Mouse (Mus musculus): Measurements from ENCODE around the gene Nrp1.
A peak's percentile ranks its signal among the peaks of the same experiment; 100 is the strongest.

Nrp1 gene

DNA sequence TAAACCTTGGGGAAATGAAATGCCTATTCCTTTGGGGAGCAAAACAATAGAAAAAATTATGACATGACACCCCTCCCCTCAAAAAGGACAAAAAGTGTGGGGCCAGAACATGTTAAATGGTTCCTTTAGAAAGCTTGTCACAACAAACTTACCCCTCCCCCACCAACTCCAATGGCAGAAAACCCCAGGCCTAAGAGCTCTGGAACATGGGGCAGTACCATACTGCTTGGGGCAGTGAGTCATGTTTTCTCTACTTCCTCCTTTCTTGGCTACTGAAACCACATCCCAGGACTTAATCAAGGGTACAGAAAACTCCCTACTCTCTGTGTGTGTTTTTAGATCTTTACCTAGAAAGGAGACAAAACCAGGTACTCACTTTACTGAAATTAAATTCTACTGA lies 147.5 kb downstream of the Nrp1 start:
- no peak for DNase-seq (ENCODE audit: low spot score in 2 of 2)

DNA sequence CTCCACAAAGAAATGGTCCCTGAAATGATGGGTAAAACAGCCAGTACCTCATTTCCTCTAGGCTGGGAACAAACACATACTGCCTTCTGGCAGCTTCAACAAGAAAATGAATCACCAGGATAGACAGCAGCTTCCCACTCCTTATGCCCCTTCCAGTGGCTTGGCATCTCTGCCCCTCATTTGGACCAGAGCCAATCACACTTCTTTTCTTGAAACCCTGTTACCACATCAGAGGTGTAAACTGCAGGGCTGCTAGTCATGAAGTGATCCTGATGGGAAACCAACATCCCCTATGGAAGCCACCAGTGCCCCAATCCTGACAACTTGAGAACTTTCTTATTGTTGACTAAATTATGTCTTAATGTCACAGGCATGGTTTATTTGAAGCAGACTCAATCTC lies 150.3 kb downstream of the Nrp1 start:
- no peak for DNase-seq (ENCODE audit: low spot score in 2 of 2)

DNA sequence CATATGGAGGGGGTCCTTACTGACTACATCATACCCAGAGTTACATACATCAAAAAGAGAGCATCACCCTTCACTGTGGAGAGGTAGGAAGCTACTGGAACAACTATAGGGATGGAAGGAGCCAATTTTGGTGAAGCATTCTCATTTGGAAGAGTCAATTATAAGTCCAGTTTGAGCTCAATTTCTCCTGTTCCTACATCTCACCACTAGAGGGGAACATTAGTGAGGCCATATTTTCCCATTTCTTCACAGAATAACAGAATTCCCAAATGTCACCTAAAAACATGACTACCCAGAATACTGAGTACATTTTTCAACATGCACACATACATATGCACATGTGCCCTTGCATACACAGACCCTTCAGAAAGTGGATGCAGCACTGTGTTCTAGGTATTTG lies 152.6 kb downstream of the Nrp1 start:
- no peak for DNase-seq (ENCODE audit: low spot score in 2 of 2)

DNA sequence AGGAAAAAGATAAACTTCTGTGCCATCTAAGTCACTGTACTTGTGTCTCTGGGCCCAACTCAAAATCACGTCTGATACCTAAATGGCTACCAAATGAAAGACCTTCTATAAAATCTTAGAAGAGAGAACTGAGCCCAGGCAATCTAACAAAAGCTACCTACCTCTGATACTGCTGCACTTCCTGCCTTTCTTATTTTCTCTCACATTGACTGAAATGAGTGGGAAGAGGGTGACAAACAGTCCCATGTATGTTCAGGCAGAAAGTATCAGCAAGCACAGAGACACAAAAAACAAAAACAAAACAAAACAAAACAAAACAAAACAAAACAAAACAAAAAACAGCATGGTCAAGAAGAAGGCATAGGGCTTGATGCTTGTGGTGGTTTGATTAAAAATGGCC lies 153.3 kb downstream of the Nrp1 start:
- DNase-seq (ENCODE audit: low spot score in 2 of 2), result no peak

DNA sequence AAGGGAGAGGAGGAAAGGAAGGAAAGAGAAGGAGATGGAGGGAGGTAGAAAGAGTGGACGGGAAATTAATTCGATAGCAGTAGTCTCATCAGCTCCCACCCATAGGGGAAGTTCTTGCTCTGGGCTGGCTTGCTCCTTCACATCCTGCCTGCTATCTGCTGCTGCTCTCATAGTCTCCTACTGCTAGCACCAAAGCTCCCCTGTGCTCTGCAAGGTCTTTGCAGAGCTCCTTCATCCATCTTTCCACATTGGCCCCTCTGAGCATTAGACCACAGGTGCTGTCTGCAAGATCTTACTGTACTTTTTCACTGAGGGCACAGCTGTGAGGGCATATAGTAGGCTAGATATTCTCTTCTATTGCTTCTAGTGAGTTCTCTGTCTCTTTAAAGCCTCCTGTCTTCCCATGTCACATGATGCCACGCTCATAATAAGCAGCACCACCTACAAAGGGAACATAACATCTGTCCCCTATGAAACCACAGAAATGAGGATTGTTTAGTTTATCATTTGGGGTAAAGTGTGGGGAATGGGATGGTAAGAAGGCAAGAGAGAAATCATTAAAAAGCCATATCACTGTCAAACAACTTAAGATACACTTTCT lies 158.5 kb downstream of the Nrp1 start:
- DNase-seq (ENCODE audit: low spot score in 2 of 2), result no peak

DNA sequence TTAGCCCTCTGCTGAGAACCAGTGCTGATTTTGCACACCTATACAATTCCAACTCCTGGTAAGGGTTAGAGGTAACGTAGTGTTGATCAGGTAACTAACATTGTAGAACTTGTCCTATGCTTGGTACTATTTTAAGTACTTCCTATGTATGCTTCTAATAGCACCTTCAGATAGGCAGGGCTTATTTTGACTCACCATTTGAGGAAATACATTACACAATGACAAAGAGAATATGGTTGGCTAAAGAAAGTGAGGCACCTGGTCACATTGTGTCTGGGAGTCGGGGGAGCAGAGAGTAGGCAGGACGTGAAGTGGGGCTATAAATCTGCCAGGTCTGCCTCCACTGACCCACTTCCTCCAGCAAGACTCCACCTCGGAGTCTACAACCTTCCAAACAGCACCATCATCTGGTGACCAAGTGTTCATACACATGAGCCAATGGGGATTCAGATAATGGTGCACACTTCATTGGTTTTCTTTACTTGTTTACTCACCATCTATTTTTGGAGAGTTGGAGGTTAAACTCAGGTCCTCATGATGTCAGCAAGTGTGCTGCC lies 159.2 kb downstream of the Nrp1 start:
- DNase-seq (ENCODE audit: low spot score in 2 of 2), result no peak

DNA sequence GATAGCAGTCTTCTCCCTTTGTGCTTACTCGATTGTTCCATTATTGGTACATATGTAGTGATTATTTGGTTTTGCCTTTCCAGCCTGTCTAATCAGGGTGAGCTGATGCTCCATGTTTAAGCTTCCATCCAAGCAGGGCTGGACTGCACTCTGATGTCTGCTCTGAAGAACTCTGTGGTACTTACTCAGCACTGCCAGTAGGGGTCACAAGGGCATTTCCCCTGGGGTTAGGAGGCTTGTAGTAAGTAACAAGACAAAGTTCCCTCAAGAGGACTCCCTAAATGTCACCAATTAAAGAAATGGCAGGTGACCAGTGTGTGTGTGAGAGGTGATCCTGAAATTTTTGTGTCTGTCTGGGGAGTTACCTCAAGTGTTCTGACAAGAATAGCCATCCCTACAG lies 161.0 kb downstream of the Nrp1 start:
- no peak for DNase-seq (ENCODE audit: low spot score in 2 of 2)

DNA sequence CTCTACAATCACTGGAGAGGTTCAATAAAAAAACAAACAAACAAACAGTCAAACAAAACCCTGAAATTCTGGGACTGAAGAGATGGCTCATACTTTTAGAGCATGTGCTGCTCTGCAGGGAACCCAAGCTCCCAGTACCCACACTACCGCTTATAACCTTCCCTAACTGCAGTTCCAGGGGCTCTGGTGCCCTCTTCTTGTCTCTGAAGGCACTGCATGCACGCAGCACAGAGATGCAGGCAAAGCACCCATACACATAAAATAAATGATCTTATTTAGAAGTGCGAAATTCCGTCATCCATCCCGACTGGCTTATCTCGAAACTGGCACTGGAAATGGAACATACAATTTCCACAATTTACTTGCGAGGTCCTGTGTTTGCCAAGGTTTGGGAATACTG lies 165.4 kb downstream of the Nrp1 start:
- DNase-seq (ENCODE audit: low spot score in 2 of 2), result no peak

DNA sequence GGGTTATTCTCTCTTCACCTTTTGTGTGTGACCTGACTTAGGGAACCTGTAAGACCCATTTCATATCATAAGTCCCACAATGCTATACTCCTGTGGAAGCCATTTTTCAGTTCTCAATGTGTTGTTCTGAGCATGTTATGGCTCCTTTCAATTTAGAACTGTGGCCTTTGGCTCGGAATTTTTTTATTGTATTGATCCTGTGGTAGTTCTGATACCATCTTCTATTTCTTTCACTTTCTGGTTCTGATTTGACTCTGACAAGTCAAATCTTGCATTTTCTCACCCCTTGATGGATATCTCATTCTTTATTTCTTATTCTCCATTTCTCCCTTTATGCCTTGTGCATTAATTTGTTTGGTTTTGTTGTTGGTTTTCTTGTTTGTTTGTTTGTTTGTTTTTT lies 167.5 kb downstream of the Nrp1 start:
- no peak for DNase-seq (ENCODE audit: low spot score in 2 of 2)

DNA sequence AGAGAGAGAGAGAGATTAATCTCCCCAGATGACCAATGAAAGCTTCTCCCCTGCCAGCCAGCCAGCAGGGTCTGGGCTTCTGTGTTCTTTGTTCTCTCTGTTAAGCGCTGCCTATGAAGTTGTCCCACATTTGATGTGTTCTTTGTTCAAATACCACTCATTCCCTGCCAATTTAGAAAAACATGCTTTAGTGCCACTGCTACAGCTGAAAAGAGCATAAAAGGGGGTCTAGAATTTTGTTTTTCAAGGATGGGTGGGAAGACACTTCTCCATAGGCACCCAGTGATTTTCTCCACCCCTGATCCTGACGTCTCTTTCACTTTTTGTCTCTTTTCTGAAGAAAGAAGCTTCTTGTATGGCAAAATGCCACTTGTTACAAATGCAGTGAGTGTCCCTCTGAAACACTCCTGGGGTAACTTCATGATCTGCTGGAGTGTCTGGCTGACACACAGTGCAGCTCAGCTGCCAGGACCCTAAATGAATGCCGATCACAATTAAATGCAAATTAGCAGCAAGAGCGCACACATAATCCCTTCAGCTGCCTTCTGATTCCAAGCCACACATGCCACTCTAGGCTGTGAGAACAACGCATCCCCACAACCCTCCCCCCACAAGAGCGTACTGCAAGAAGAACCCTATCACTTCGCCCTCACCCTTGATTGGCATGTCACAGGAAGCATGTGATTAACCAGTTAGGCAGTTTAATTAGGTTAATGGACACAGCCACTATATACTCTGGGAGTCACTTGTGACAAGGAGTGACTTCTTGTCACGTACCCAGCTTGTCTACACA lies 170.4 kb downstream of the Nrp1 start:
- no peak for DNase-seq (ENCODE audit: low spot score in 2 of 2)

DNA sequence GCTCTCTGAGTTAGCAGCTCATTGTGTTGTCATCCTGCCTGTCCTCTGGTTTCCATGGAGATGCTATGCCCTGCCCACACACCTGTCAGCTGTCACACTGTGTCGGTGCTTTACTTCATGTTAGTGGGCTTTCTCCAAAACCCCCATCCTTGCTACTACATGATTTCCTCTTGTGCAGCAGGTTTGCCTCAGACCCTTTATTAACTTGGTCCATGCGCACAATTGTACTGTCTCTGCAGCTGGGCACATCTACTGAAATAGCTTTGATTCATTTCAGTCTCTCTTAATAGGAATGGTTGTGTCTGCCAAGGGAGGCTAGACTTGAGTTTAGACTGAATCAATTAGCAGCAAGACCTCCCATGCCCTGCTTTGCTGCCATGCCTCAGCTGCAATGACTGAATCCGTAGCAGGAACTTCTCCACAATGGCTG lies 176.1 kb downstream of the Nrp1 start:
- no peak for DNase-seq (ENCODE audit: low spot score in 2 of 2)

DNA sequence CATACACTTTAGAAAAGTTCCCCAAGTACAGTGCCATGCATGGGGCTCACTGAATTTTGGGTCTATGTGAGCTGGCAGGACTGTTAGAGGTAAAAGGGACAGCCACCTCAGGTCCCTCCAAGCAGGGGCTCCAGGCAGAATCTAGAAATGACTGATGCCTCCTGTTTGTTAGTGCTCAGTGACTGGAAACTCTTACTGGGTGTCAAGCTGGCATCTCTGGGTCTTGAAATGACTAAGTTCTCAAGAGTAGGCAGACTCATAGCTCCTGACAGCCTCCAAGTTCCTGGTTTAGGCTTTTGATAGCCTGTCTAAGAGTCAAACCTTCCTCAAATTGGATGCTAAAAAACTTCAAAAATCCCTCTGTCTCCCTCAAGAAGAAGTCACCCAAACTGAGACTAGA lies 177.3 kb downstream of the Nrp1 start:
- DNase-seq (ENCODE audit: low spot score in 2 of 2), result no peak

DNA sequence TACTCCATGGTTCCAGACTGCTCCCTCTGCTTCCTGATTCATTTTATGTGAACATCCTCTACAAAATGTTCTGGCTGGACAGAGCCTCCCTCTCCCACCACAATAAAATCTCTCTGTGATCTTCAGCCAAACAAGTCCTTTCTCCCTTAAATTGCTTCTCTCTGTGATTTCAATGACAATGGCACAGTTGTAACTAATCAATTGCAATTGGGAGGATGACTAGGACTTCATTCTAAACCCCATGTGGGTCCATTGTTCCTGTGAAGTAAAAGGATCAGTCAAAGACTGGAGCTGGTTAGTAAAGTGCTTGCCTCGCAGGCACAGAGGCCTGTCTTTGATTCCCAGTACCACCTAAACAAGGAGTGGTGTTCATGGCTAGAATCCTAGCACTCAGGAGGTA lies 180.0 kb downstream of the Nrp1 start:
- DNase-seq (ENCODE audit: low spot score in 2 of 2), result no peak

DNA sequence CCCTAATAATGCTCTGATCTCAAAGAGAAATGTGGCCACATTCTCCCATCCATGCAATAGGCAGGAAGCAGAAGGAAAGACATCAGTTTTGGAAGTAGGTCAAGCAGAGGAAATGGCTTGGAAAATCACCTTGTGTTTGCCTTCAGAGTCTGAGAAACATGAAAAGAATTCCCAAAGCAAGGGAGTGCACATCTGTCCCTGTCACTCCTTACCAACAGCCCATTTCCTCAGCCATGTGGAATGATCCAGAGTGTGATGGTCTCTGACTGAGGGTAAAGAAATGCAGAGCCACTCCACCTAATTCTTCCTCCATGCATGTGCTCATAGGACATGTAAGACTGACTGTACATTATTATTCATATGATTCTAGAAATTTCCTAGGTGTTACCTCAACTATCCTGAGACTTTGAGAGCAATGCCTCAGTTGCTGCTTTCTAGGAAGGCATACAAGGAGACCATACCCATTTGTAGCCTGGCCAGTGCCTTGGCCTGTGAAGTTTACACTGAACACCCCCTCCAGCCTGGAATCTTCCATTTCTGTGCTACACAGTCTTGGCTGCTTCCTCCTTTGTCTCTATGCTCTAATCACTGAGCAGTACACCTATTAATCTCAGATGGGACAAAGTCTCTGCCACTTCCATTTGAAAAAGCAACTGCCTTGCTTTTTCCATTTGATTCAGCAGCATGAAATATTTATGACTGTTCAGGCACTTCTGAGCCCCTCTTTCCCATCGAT lies 183.1 kb downstream of the Nrp1 start:
- DNase-seq (ENCODE audit: low spot score in 2 of 2), result no peak

DNA sequence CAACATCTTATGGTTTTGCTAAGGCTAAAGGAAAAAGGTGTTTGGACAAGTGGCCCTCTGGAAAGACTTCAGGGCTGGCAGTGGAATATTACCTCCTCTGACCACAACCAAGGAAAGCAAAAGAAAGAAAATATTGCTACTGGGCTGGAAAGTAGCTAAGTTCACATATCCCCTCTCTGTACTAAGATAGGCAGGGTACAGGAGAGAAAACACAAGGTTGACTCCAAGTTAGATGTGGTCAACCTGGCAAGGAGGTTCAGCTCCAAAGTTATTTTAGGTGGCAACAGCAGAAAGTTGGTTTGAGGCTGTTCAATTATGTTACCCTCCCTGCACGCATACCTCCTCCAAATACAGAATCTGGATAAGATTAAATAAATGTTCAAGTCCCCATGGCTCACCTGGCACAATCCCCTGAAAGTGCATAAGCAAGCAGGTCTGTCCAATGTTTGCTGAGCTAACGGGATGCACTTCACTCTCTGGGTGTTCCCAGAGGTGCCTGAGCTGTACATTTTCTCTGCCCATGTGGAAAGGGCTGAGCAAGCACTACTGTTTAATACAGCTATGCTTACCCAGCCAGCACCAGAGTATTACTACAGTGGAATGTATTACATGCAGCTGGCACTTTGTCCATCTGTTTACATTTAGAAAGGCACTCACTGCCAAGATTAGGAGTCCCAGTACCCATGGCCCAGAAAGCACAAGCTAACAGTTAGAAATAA lies 185.9 kb downstream of the Nrp1 start:
- no peak for DNase-seq (ENCODE audit: low spot score in 2 of 2)

DNA sequence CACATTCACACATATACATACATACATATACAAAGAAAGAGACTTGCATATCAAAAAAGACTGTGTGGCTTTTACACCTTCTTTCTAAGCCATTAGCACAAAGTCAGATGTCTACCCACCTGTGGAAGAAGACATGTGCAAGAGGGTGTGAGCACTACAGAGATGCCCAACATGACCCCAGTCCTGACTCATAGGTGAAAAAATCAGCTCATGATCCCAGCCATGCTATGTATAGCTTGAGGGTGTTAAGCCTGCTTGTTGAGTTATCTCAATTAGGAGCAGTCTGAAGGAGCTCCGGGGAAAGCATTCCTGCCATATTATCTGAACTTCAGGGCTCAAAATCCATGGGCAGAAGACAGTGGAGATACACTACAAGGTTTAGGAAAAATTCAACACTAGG lies 187.9 kb downstream of the Nrp1 start:
- no peak for DNase-seq (ENCODE audit: low spot score in 2 of 2)

DNA sequence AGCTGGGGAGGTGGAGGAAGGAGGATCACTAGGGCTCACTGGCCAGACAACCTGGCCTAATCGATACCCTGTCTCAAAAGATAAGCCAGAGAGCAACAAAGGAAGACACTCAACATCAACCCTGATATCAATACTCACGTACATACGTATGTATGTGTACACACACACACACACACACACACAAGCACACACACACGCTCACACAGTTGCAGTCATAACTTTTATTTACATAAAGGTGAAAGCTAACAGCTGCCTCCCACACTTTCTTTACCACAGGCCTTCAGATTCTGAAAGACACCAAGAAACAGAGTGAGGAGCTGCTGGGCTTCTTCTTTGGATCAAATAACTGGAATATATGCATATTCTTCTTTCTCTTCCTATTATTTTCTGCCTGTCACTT lies 189.0 kb downstream of the Nrp1 start:
- DNase-seq (ENCODE audit: low spot score in 2 of 2), result no peak

DNA sequence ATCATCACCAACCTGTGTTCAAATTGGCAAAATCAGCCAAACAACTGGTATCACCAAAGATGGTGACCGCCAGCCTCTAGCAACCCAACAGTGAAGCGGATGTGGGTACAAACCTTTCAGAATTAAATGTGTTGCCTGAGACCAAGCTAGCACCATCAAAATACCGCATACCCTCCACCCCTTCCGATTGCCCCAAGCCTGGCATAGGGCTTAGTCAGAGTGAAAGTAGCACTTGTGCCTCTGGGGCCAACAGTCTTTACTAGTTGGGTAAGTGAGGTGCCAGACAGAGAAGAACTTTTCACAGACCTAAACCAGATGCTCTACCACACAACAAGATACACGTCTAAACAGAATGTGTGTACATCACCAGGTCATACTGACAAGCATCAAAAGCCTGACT lies 191.3 kb downstream of the Nrp1 start:
- no peak for DNase-seq (ENCODE audit: low spot score in 2 of 2)

DNA sequence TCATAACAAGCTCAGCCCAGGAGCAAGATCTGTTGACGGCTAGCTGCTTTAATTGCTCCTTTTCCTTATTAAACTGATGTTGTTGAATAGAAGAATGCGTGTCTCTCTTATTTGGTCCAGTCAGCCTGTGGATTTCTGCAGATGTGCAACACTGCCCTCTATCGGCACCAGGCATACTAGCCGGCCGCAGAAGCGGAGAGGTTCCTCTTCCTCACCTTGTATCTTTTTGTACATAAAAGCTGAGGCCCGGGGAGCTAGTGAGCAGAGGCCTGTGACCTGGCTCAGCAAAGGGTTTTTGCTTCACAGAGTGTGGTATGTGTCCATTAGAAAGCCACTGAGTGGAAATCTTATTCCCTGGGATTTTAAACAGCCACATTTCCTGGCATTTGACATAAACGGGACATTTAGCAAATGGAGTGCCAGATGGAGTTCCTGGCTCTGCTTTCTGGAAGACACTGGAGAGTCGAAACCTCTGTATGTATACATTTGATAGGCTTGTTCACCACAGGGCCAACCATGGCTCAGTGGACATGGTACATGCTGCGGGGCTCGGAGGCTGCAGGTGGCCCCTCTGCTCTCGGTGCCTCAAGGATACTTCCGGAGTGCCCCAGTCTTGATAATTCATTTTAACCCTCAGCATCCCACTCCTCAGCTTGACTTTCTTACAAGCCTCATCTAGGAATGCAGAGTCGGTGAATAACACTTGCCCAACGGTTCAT lies 193.2 kb downstream of the Nrp1 start:
- DNase-seq (ENCODE audit: low spot score in 2 of 2), result peak; percentile 51 to 56

Measured in frontal cortex, postnatal 25 days (tissue).